Mouse (Mus musculus) CH12.LX (cell line): Measurements from ENCODE around the gene Eepd1. TPM values are rescaled to one million over a fixed set of nuclear protein-coding genes. Genes with fewer than 3 reads are reported as not detected.

Source experiments
- DNase-seq: peaks from one replicate; pipeline ENCODE4 v3.0.0-alpha.2; 2013; ENCODE audit errors: extremely low read depth
- H3K27ac ChIP-seq: 2 replicates; pipeline ENCODE4 v1.5.1; 2012; ENCODE audit warnings: low read depth, mild to moderate bottlenecking, control low read depth, moderate library complexity; ENCODE audit not compliant: insufficient read depth
- H3K27me3 ChIP-seq: replicated peaks from 2 replicates; pipeline ENCODE3; 2012; ENCODE audit warnings: inconsistent platforms
- H3K36me3 ChIP-seq, 2 experiments: replicated peaks in 1 of 2; 2 replicates each; pipeline versions ENCODE3 to v1.6.1; 2012; ENCODE audit warnings: inconsistent platforms in 1 of 2, low read length in 1 of 2, mild to moderate bottlenecking in 1 of 2, mixed read lengths in 1 of 2, moderate library complexity in 1 of 2; ENCODE audit not compliant: control insufficient read depth in 1 of 2, insufficient read depth in 1 of 2
- H3K4me1 ChIP-seq, 2 experiments: 2 replicates each; pipeline ENCODE4 v1.6.1; 2012; ENCODE audit warnings: inconsistent platforms in 1 of 2, moderate library complexity in 1 of 2; ENCODE audit not compliant: insufficient read depth in 2 of 2, control insufficient read depth in 1 of 2
- H3K4me2 ChIP-seq: 2 replicates; pipeline ENCODE4 v1.6.1; 2012; ENCODE audit warnings: low read depth, mild to moderate bottlenecking, control low read depth; ENCODE audit not compliant: poor library complexity, insufficient read depth, severe bottlenecking
- H3K4me3 ChIP-seq, 3 experiments: fragments of 150-350 bp in 1 of 3; sonication (generic) in 1 of 3; replicated peaks in 1 of 3; 2 replicates each; pipeline versions ENCODE3 to v1.5.1; 2011 to 2012; ENCODE audit warnings: low read depth in 2 of 3, low read length in 2 of 3, mild to moderate bottlenecking in 2 of 3, moderate library complexity in 2 of 3, control low read depth in 1 of 3, improper control_type of control experiment in 1 of 3, inconsistent platforms in 1 of 3, mixed read lengths in 1 of 3; ENCODE audit not compliant: poor library complexity in 1 of 3
- H3K79me2 ChIP-seq: replicated peaks from 2 replicates; pipeline ENCODE4 v1.6.1; 2012; ENCODE audit warnings: mild to moderate bottlenecking, moderate library complexity; ENCODE audit not compliant: control insufficient read depth, poor library complexity, insufficient read depth, severe bottlenecking; ENCODE audit errors: extremely low read depth
- H3K9ac ChIP-seq: 2 replicates; pipeline ENCODE4 v1.6.1; 2012; ENCODE audit warnings: low read depth, mild to moderate bottlenecking, control low read depth, moderate library complexity; ENCODE audit not compliant: insufficient read depth
- H3K9me3 ChIP-seq: replicated peaks from 2 replicates; pipeline ENCODE3; 2012; ENCODE audit warnings: low read length, inconsistent platforms, mixed read lengths
- BHLHE40 ChIP-seq: IDR thresholded peaks from 2 replicates; pipeline ENCODE4 v1.6.1; 2011; ENCODE audit warnings: mild to moderate bottlenecking, low read depth, low read length, improper control_type of control experiment
- CHD1 ChIP-seq: IDR thresholded peaks from 2 replicates; pipeline ENCODE4 v1.6.1; 2012; ENCODE audit warnings: low read depth, low read length, improper control_type of control experiment, inconsistent platforms
- CHD2 ChIP-seq: IDR thresholded peaks from 2 replicates; pipeline ENCODE4 v1.6.1; 2011; ENCODE audit warnings: low read length, improper control_type of control experiment
- EP300 ChIP-seq: IDR thresholded peaks from 2 replicates; pipeline ENCODE4 v1.6.1; 2011; ENCODE audit warnings: low read length, improper control_type of control experiment
- ETS1 ChIP-seq: conservative IDR thresholded peaks from 2 replicates; pipeline ENCODE4 v1.6.1; 2012; ENCODE audit warnings: low read depth, mild to moderate bottlenecking, inconsistent platforms, low read length, improper control_type of control experiment, moderate library complexity
- HCFC1 ChIP-seq: IDR thresholded peaks from 2 replicates; pipeline ENCODE4 v1.6.1; 2012; ENCODE audit warnings: low read depth, mild to moderate bottlenecking, inconsistent platforms, low read length, improper control_type of control experiment
- IRF4 ChIP-seq: IDR thresholded peaks from 2 replicates; pipeline ENCODE4 v1.6.1; 2014; ENCODE audit warnings: low read depth, mild to moderate bottlenecking, inconsistent platforms, low read length, improper control_type of control experiment
- JUN ChIP-seq: IDR thresholded peaks from 2 replicates; pipeline ENCODE4 v1.6.1; 2011; ENCODE audit warnings: low read depth, mild to moderate bottlenecking, low read length, improper control_type of control experiment, moderate library complexity; ENCODE audit not compliant: insufficient read depth
- JUND ChIP-seq: conservative IDR thresholded peaks from 2 replicates; pipeline ENCODE4 v1.6.1; 2011; ENCODE audit warnings: low read depth, low read length, improper control_type of control experiment
- MAX ChIP-seq: IDR thresholded peaks from 2 replicates; pipeline ENCODE4 v1.6.1; 2011; ENCODE audit warnings: low read length, improper control_type of control experiment
- MAZ ChIP-seq: IDR thresholded peaks from 2 replicates; pipeline ENCODE4 v1.6.1; 2012; ENCODE audit warnings: low read depth, mild to moderate bottlenecking, inconsistent platforms, low read length, improper control_type of control experiment, moderate library complexity
- MEF2A ChIP-seq: IDR thresholded peaks from 2 replicates; pipeline ENCODE4 v1.6.1; 2014; ENCODE audit warnings: low read depth, mild to moderate bottlenecking, inconsistent platforms, low read length, improper control_type of control experiment, borderline replicate concordance
- MXI1 ChIP-seq: IDR thresholded peaks from 2 replicates; pipeline ENCODE4 v1.6.1; 2011; ENCODE audit warnings: mild to moderate bottlenecking, low read depth, low read length, improper control_type of control experiment
- MYC ChIP-seq: IDR thresholded peaks from 2 replicates; pipeline ENCODE4 v1.6.1; 2011; ENCODE audit warnings: low read depth, mild to moderate bottlenecking, improper control_type of control experiment, low read length
- NELFE ChIP-seq: IDR thresholded peaks from 2 replicates; pipeline ENCODE4 v1.6.1; 2011; ENCODE audit warnings: low read depth, low read length, improper control_type of control experiment
- NRF1 ChIP-seq: IDR thresholded peaks from 2 replicates; pipeline ENCODE4 v1.6.1; 2014; ENCODE audit warnings: low read depth, mild to moderate bottlenecking, inconsistent platforms, low read length, improper control_type of control experiment, moderate library complexity
- PAX5 ChIP-seq: IDR thresholded peaks from 2 replicates; pipeline ENCODE4 v1.6.1; 2012; ENCODE audit warnings: low read length, inconsistent platforms, mixed read lengths
- POLR2AphosphoS2 ChIP-seq: IDR thresholded peaks from 2 replicates; pipeline ENCODE4 v1.6.1; 2011; ENCODE audit warnings: low read depth, low read length, improper control_type of control experiment
- RAD21 ChIP-seq: IDR thresholded peaks from 2 replicates; pipeline ENCODE4 v1.6.1; 2011; ENCODE audit warnings: low read depth, mild to moderate bottlenecking, low read length, improper control_type of control experiment, moderate library complexity
- RCOR1 ChIP-seq: conservative IDR thresholded peaks from 2 replicates; pipeline ENCODE4 v1.6.1; 2012; ENCODE audit warnings: low read depth, mild to moderate bottlenecking, inconsistent platforms, low read length, improper control_type of control experiment
- SIN3A ChIP-seq: IDR thresholded peaks from 2 replicates; pipeline ENCODE4 v1.6.1; 2012; ENCODE audit warnings: low read length, improper control_type of control experiment, inconsistent platforms
- TBP ChIP-seq: conservative IDR thresholded peaks from 2 replicates; pipeline ENCODE4 v1.6.1; 2011; ENCODE audit warnings: low read depth, low read length, improper control_type of control experiment
- USF2 ChIP-seq: conservative IDR thresholded peaks from 2 replicates; pipeline ENCODE4 v1.6.1; 2011; ENCODE audit warnings: low read depth, low read length, improper control_type of control experiment
- ZC3H11A ChIP-seq: IDR thresholded peaks from 2 replicates; pipeline ENCODE4 v1.6.1; 2012; ENCODE audit warnings: low read depth, mild to moderate bottlenecking, inconsistent platforms, low read length, improper control_type of control experiment
- ZMIZ1 ChIP-seq: IDR thresholded peaks from 2 replicates; pipeline ENCODE4 v1.6.1; 2012; ENCODE audit warnings: low read depth, mild to moderate bottlenecking, inconsistent platforms, low read length, improper control_type of control experiment
- dilution Hi-C: fragments of 300-500 bp; cut with MboI; formaldehyde crosslinking; loops from 2 replicates; pipeline ENCODE4 v1.14.3; 2020; ENCODE audit warnings: low sequenced_read_pairs; ENCODE audit not compliant: extremely low pct_unique_long_range_greater_than_20kb, extremely low pct_ligation_motif_present
- in situ Hi-C: fragments of 300-500 bp; cut with MboI; formaldehyde crosslinking; loops from 3 replicates; pipeline ENCODE4 v1.14.3; 2019; ENCODE audit warnings: low sequenced_read_pairs, low pct_ligation_motif_present, low pct_unique_long_range_greater_than_20kb, mixed read lengths
- polyA plus RNA-seq: library from polyadenylated mRNA; unstranded; fragments of >175 nt; gene quantifications from 2 replicates; pipeline ENCODE4 v1.2.1, GENCODE M21; 2012; ENCODE audit warnings: low read depth; ENCODE audit not compliant: insufficient read length
- total RNA-seq, 2 experiments: library from RNA; depleted of rRNA; stranded (reverse); fragments of 300-350 nt in 1 of 2; fragments of >200 nt in 1 of 2; gene quantifications; 2 replicates each; pipeline ENCODE4 v1.2.3; 2012 to 2014

Gene Eepd1
- total and polyA plus RNA-seq, 3 experiments, result 1.3 to 2.5 (median 2.2) TPM

GRCm38 (mm10) chr9:25489221-25489960 is 8.0 kb downstream of the Eepd1 start:
- in situ Hi-C loops, result loop anchor here (10.0 kb wide), 1 partner anchor 95 kb away; no protein-coding TSS in a partner anchor
- no peak for TF ChIP-seq ZMIZ1
- TF ChIP-seq MEF2A, result no peak
- no peak for TF ChIP-seq BHLHE40
- no peak for TF ChIP-seq RAD21
- no peak for TF ChIP-seq PAX5
- TF ChIP-seq JUND, result no peak
- TF ChIP-seq HCFC1, result no peak
- no peak for TF ChIP-seq SIN3A
- TF ChIP-seq TBP, result no peak
- no peak for TF ChIP-seq JUN
- TF ChIP-seq POLR2AphosphoS2, result no peak
- no peak for TF ChIP-seq MYC
- TF ChIP-seq CHD1, result no peak
- TF ChIP-seq MAX, result no peak
- no peak for TF ChIP-seq ZC3H11A
- H3K27ac ChIP-seq, result no peak overlapping the region

GRCm38 (mm10) chr9:25490278-25491145 is 9.2 kb downstream of the Eepd1 start:
- Histone ChIP-seq H3K9me3 (no peaks in the 10 kb centered on the region), H3K27me3 (no peaks in the 10 kb centered on the region), H3K79me2 (no peaks in the 10 kb centered on the region), H3K27ac (no peak overlapping the region), H3K4me1 (peaks cover 2 to 16% of the 10 kb centered on the region in 2 experiments; a peak in 3 of 4 replicates), H3K4me3 (no peak overlapping the region), H3K9ac (no peak overlapping the region), H3K36me3 (peaks cover 0 to 5% of the 10 kb centered on the region in 2 experiments), H3K4me2 (no peak overlapping the region)
- TF ChIP-seq USF2 (no peak), MXI1 (no peak), RAD21 (no peak), ZMIZ1 (no peak), JUND (no peak), MEF2A (no peak), NRF1 (no peak), IRF4 (no peak), ETS1 (no peak), BHLHE40 (no peak), PAX5 (no peak), MAZ (no peak), RCOR1 (no peak), EP300 (no peak), TBP (no peak), CHD2 (no peak), NELFE (no peak)
- no peak for DNase-seq
- dilution Hi-C loops (no loop called here), in situ Hi-C loops (no loop called here)

More at GRCm38 (mm10) chr9:25489221-25489960, 8.0 kb downstream of the Eepd1 start:
- no peaks in the 10 kb centered on the region for H3K27me3 ChIP-seq
- dilution Hi-C loops, result no loop called here
- H3K9me3 ChIP-seq, result no peaks in the 10 kb centered on the region
- no peak overlapping the region for H3K4me3 ChIP-seq
- no peak overlapping the region for H3K4me2 ChIP-seq
- DNase-seq, result no peak
- H3K4me1 ChIP-seq, result peaks cover 2 to 24% of the 10 kb centered on the region in 2 experiments; a peak in 3 of 4 replicates
- H3K36me3 ChIP-seq, result peaks cover 0 to 5% of the 10 kb centered on the region in 2 experiments
- H3K9ac ChIP-seq, result no peak overlapping the region
- H3K79me2 ChIP-seq, result no peaks in the 10 kb centered on the region
